Mouse (Mus musculus) activated CD4-positive, CD25-positive, alpha-beta regulatory T cell, adult 4 months (primary cell): ENCODE data around the gene Mrpl53. TPM values are rescaled to one million over a fixed set of nuclear protein-coding genes. Genes with fewer than 3 reads are reported as not detected.

Source experiments
- ATAC-seq: one replicate; pipeline ENCODE4 v1.8.0; 2017
- polyA plus RNA-seq, 2 experiments: library from polyadenylated mRNA; unstranded; fragments of 100-300 nt; shearing (Covaris generic); gene quantifications; one replicate each; pipeline ENCODE4 v1.2.1; 2017

Gene Mrpl53
- polyA plus RNA-seq, 2 experiments from 2014 or later, result 63.9 to 66.3 TPM

DNA sequence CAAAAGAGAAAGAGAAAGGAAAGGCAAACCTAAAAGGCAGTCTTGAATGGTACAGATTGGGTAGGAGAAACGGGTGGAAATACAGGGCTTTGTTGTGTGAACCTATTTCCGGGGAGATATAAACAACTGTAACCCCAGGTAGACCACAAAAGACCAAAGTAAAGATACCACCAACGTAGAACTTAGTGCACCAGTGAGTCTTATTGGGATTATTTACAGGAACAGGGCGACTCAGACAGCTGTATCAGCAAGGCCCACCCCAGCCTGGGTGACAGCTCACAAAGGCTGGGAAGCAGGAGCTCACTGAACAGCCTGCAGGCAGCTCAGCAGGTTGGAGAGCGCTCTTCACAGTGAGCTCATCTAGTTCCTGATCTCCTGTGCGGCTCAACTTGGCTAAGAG, 12.9 kb upstream of the Mrpl53 start:
- peak; percentile 96 for ATAC-seq

DNA sequence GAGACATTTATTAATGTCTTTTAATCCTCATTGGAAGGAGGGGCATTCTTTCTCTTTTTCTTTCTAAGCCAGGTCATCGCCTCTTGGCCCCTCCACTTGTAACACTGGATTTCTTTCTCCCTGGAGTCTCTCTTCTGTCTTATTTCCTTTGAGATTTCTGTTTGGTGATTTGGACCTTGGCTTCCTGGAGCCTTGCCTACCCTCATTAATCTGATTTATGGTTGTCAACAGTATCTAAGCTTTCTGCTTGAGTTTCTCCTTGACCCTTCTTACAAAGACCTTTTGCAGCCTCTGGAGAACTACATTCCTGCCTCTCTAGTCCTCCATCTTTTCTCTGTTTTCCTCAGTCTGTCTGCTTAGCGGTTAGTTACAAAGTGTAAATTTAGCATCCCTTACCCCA, 10.4 kb upstream of the Mrpl53 start:
- no peak for ATAC-seq

DNA sequence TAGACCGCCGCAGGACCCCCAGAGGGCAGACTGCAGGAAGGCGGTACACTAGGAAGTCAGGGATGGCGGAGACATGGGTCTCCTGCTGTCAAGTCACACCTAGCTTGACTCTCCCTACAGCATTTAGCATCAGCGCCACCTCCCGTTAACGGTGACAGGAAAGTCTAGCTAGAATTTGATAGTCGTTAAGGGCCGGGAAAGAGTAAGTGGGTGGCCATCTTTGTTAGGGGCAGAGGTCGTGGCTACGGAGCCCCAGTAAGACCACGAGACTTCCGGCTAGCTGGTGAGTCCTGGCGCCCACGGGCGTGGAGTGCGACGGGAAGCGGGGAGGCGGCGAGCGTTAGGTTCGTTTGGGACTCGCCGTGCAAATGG, 7.5 kb upstream of the Mrpl53 start, which contains the start of the genes Ccdc142 and Gm42688:
Ccdc142 (plus strand) TSS at position 286 of the 372 bp plus-strand sequence.
Gm42688 (plus strand) TSS at position 302 of the 372 bp plus-strand sequence.
- peak; percentile 86 for ATAC-seq

DNA sequence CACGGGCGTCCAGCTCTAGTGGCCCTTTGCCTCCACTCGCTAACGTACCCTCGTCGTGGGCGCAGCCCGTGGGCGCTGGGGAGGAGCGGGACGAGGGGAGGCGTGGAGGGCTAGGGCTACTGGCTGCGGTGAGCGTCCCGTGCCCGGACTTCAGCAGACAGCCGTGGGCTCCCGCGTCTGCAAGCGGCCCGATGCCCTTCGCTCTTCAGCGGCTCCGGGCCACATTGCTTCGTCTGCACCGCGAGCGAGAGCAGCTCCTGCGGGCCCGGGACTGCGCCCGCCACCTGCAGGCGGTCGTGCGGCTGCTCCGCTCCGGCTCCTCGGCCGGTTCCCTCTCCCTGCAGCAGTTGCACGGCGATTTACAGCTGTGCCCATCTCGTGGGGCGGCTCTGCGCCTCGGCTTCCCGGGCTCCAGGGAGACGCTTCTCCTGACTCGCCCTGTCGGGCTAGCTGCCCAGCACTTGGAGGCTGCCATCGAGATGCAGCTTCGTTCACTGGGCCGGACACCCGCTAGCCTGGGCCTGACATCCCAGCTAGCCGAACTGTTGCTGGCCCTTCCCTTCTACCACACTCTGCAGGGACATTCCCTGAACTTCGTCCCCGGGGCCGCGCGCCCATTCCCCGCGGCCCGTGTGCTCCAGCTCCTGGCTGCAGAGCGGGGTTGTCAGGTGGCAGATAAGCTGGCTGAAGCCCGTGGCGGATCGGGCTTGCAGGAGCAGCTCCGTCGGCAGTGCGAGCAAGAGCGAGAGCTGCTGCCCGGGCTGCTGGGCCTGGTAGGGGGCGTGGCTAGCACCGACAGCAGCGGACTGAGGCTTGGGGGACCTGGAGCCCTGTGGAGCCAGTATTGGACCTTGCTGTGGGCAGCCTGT, 6.9 kb upstream of the Mrpl53 start:
- peak; percentile 77 for ATAC-seq

DNA sequence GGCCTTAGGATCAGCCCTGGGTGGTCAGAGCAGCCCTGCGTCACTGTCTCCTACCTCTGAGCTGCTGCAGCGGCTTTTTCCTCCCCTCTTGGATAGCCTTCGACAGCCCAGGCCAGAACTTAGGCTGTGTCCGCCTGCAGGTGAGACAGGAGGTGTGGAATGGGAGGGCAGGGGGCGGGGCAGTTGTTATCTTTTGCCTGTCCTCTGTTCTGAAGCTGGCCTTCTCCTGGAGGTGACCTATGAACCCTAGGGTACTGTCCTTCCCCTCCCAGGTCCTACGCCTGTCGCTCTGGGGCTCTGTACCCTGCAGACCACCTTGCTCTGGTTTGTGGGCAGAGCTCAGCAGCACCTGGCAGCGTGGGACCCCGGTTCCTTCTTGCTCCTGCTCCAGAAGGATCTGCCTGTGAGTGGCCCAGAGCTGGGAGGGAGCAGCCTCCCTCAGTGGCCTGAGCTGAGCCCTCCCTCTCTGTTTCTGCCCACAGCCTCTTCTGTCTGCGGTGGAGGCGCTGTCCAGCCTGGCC, 5.7 kb upstream of the Mrpl53 start:
- ATAC-seq, result no peak

DNA sequence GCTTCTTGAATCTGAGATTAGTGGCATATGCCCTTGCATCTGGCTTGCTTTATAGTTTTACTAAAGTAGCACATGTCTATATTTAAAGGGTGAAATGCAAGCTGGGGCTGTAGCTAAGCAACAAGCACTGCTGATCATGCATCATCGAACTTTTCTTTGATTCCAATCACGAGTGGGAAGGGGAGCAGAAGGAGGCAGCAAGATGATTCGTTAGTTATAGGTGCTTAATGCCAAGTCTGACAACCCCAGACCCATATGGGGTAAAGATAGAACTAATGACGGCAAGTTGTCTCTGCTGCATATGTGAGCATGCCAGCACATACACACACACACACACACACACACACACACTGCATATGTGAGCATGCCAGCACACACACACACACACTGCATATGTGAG, 4.7 kb upstream of the Mrpl53 start:
- no peak for ATAC-seq

DNA sequence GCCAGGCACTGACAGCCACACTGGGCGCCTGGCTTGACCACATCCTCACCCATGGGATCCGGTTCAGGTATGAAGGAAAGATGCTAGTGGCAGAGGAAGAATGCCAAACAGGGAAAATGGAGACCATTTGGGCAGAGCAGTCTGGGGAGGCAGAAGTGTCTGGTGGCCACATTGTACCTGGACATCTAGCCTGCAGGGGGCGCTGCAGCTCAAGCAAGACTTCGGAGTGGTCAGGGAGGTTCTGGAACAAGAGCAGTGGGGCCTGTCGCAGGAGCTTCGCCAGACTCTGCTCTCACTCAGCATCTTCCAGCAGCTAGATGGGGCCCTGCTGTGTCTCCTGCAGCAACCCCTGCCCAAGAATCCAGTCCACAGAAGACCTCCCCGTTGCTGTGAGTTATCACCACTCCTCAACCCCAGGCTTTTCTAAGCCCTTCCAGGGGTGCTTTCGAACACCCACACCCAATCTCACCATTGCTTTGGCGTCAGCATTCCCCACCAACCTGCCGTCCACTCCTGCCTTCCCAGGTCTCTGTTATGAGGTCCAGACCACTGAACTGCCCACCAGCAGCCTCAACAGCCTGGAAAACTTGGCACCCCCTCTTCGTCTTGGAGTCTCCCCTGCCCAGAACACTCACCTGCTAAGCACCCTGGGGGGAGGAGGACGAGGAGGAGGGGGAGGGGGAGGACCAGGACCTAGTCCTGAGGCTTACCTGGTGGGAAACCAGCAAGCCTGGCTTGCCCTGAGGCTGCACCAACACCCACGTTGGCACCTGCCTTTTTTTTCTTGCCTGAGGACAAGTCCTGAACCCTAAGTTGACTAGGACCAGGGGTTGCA, 1.1 kb upstream of the Mrpl53 start:
- no peak for ATAC-seq

DNA sequence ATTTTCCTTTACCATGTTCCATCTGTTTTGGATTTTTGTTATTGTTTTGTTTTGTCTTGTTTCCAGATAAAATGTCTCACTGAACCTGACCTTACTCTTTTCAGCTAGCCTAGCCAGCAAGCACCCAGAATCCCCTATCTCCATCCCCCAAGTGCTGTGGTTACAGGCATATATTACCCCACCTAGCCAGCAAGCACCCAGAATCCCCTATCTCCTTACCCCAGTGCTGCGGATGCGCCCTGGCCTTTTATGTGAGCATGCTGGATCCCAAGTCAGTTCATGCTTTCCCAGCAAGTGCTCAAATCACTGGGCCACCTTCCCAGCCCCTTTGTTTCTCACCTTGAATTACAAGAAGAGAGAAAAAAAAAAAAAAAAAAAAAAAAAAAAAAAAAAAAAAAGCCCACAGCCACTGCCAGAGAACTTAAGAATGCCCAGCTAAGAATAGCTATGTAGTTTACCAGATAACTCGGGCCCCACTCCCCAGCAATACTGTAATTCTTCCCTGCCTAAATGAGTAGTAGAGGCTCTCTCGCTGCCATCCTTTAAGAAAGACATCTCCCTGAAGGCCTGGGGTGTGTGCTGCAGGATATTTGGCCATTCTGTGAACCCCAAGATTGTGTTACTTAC, 2.8 kb downstream of the Mrpl53 start:
- no peak for ATAC-seq

DNA sequence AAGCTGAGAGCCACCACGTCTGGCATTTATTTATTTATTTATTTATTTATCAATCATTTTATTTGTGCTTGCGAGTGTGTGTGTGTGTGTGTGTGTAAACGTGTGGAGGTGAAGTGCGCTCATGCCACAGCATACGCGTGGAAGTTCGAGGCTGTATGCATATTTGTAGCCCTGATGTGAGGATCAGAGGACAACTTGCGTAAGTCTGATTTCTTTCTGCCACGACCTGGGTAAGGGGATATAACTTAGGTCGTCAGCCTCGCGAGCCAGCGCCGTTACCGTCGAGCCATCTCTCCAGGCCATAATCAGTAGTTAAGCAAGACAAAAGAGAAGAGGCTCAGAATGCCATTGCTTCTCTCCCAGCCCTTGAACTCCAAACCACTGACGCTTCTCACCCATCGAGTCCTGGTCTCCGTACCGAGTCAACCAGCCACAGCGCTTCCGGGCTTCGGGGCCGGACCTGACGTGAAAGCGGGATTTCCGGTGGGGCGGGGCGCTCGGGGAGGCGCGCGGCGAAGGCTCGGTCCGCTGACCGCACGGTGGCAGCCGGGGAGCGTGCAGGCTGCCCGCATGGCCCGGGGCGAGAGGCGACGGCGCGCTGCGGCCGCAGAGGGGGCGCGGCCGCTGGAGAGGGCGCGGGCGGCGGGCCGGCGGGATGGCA, 6.3 kb downstream of the Mrpl53 start, which contains the start of gene Mogs:
Mogs (plus strand) TSS at position 486 of the 661 bp plus-strand sequence.
- peak; percentile 89 for ATAC-seq

DNA sequence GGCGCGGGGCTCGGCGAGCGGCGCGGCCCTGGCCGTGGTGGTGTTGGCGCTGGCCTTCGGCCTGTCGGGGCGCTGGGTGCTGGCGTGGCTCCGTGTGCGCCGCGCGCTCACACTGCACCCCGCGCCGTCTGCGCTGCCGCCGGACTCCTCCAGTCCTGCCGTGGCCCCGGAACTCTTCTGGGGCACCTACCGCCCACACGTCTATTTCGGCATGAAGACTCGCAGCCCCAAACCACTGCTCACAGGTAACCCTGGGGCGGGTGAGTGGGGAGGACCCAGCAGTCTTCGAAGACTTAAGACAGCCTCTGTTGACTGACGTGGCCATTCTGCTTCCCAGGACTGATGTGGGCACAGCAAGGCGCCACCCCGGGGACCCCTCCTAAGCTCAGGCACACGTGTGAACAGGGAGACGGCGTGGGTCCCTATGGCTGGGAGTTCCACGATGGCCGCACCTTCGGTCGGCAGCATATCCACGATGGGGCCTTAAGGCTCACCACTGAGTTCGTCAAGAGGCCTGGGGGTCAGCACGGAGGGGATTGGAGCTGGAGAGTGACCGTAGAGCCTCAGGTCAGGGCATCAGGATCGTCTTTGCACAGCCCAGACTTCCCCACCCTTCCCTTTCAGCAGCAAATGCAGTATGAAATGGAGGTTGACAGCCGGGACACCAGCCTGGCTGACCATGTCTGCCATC, 7.0 kb downstream of the Mrpl53 start:
- peak; percentile 50 for ATAC-seq

DNA sequence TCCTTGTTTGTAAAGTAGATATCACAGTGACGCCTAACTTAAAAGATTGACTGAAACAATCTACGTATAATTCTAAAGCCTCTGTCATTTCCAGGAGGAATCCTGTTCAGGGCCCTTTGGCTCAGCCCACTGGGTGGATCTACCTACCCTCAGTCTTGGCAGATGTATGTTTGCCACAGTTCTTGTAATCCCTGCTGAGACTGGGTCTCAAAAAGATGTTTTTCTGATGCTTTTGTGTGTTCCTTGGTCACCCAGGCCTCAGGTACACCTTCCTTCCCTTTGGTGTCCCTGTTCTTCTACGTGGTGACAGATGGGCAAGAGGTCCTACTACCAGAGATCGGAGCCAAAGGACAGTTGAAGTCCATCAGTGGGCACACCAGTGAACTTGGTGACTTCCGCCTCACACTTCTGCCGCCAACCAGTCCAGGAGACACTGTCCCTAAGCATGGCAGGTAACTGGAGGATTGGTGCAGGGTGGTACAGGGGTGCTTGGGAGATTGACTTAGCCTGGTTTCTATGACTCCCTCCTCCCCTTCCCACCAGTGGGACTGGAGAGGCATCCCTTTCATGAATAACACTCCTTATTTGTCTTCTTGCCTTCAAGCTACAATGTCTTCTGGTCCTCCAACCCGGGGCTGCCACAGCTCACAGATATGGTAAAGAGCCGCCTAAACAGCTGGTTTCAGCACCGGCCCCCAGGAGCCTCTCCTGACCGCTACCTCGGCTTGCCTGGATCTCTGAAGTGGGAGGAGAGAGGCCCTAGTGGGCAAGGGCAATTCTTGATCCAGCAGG, 7.7 kb downstream of the Mrpl53 start:
- ATAC-seq, result no peak

DNA sequence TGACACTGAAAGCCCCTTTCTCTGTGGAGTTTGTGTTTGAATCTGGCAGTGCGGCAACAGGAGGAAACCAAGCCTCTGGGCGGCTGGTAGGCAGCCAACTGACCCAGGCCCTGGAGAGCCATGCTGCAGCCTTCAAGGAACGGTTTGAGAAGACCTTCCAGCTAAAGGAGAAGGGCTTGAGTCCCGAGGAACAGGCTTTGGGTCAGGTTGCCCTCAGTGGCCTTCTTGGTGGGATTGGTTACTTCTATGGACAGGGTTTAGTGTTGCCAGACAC, 8.3 kb downstream of the Mrpl53 start:
- no peak for ATAC-seq

DNA sequence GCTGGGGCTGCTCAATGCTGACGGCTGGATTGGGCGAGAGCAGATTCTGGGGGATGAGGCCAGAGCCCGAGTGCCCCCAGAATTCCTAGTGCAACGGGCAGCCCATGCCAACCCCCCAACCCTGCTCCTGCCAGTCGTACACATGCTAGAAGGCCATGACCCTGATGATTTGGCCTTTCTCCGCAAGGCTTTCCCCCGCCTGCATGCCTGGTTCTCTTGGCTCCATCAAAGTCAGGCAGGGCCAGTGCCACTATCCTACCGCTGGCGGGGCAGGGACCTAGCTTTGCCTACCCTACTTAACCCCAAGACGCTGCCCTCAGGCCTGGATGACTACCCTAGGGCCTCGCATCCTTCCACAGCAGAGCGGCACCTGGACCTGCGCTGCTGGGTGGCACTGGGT, 8.8 kb downstream of the Mrpl53 start:
- no peak for ATAC-seq

DNA sequence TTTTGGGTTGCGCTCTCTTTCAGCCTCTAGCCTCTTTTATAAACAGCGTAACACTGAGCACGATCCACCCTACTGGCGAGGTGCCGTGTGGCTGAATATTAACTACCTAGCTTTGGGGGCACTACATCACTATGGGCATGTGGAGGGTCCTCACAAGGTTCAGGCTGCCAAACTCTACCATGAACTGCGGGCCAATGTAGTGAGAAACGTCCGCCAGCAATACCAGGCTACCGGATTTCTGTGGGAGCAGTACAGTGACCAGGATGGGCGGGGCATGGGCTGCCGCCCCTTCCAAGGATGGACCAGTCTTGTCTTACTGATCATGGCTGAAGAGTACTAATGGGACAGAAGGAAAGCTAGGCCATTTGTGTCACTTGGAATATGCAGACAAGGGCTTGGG, 9.5 kb downstream of the Mrpl53 start:
- no peak for ATAC-seq

DNA sequence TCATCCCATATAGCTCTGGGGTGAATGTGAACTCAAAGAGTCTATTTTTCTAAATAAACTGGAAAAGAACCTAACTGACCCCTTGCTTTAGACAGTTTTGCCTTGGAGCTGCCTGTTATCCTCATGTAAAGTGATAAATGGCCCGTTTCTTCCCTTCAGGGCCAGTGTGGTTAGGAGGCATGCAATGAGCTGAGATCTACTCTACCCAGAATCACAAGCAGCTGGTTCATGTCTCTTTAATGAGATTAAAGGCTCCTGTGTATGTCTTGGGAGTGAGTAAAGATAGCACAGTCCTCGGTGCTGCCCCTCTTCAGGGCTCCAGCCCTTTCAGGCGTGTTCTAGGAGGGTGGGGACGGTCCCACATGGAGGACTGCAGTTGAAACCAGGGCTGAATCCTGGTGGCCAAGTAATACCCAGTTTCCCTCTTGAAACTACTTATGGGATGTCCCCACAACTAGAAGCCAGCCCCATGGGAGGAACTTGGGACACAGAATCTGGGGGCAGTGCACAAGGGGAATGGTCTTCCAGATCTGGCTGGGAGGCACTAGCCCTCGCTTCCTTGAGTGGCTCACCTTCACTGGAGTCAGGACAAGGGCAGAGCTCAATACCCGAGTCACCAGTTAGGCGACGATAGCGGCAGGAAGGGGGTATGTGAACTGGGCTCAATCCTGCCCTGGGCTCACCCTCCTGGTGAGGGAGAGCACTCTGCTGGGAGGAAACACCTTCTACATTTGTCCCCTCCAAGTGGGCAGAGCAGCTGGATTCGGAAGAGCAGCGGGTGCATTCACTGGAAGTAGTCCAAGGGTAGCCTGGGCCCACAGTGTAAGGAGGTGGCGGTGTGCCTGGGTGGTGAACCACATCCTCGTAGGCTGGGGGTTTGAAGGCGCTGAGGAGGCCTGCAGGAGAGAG, 10.2 kb downstream of the Mrpl53 start:
- ATAC-seq, result no peak

DNA sequence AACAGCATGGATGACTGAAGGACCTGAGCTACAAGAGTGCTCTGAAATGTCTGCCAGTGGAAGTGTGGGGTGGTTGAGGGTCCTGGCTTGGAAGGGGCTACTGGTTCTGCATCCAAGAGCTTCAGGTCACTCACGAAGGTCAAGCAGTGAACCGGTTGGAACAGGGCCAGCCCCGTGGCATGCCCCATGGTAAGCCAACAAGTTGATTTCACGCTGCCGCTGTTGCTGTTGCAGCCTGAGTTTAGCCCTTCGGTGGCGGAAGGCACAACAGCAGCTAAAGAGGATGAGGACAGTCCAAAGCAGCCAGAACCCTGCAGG, 10.9 kb downstream of the Mrpl53 start:
- no peak for ATAC-seq

DNA sequence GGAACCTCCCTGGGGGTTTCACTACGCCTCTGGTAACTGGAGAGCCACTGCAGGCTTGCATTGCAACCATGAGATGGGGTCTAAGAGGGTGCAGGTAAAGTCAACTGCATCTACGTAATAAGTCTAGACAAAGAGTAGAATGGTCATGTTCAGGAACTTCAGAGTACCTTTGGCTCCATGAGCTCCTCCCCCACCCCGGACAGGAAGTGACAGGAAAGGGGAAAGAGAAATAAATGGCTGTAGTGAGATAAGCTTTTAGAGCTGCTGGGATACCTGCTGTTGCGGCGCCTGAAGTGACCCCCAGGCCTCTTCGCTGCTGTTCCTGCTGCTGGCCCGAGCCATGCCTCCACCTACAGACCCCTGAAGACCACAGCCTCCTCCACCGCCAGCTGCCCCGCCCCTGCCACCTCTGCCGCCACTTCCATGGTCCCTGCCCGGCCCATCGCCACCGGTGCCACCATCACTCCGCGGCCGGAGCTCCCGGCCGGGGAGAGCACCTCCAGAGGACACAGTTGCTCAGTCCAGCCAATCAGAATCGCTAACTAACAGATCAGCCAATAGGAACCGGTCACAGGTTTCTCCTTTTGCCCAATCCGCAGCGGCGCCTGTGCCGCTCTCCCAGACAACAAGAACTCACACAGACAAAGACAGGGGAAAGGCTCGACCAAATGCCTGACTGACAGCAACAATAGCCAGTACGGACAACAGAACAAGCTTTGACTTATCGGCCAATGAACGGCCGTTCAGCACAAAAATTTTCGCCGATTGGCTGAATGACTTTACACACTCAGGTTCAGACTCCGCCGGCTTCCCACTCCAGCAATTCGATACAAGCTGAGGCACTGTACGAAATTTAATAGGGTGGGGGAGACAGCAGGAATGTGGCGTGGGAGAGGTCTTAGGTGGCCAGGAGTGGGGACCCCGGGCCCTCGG, 12.4 kb downstream of the Mrpl53 start, which contains the start of gene Wbp1:
Wbp1 (minus strand) TSS at position 630 of the 933 bp plus-strand sequence.
- ATAC-seq, result peak; percentile 95

DNA sequence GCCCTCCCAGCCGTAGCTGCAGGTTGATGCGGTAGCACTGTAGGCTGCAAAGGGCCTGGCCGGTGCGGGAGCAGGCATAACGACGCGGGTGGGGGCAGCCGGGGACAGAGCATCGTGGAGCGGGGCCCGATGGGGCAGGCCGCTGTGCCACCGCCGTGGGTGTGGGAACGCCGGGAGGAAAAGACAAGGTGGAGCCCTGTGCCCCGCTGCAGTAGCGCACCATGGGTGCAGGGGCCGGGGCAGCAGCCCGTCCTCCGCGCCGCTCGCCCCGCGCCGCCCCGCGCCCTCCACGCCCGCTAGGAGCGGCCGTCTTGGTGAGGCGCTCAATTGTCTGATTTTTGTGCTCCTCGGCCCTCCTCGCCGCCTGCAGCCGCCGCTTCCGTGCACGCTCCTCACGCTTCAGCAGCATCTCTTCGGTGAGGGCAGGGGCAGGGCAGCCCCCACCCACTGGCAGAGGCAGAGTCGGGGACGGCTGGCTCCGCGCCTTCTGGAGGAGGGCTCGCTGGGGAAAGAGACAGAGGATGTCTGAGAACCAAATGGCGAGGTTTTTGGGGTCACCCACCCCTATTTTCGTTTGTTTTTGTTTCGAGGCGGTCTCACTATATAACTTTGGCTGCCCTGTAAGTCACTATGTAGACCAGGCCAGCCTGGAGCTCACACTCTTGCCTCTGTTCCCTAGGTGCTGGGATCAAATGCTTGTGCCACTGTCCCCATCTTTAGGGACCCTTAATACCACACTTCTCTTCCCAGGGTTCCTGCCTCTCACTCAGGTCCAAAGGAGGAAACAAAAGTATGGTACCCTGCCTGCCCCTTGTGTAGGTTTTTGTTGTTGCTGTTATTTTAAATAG, 13.2 kb downstream of the Mrpl53 start:
- peak; percentile 9 for ATAC-seq
